Mouse (Mus musculus): ENCODE results near the gene Lsm4.

The Lsm4 gene

DNA sequence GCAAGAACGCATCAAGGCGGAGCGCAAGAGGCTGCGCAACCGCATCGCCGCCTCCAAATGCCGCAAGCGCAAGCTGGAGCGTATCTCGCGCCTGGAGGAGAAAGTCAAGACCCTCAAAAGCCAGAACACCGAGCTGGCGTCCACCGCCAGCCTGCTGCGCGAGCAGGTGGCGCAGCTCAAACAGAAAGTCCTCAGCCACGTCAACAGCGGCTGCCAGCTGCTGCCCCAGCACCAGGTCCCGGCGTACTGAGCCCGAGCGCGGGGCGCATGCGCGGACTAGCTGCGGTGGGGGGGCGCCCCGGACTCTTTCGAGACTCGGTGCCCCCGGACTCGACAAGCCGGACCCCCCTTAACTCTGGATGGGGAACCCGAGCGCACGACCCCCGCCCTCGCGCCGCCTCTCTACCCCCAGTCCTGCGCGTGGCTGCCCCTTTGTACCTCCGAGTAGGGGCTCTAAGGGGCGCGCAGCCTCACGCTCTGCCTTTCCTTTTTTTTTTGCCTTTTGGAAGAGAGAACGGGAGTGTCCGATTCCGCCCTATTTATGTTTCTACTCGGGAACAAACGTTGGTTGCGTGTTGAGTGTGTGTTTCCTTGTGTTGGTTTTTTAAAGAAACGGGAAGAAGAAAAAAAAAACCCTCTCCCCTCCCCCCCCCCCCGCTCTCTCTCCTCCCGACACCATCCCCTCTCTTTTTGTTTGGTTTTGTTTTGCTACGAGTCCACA is 26.9 kb downstream of the Lsm4 start:
- DNase-seq (ENCODE audit: low spot score in 2 of 2), result peak; percentile 73 to 85

DNA sequence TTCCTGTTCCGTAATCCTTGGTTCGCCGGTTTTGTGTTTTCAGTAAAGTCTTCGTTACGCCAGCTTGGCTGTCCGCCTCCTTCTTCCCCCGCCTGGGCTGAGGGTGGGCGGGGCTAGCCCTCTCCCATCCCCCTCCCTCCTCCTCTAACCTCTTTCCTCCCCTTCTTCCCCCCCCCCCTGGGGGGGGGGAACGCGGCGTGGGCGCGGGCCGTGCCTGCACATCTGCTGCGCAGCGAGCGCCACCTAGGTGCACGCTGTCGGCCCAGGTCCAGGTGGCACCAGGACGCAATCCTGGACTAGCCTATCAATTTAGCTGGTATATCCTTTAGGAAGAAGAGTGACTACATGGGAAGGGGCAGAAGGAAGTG is 27.5 kb downstream of the Lsm4 start:
- peak; percentile 67 to 83 for DNase-seq (ENCODE audit: low spot score in 2 of 2)

DNA sequence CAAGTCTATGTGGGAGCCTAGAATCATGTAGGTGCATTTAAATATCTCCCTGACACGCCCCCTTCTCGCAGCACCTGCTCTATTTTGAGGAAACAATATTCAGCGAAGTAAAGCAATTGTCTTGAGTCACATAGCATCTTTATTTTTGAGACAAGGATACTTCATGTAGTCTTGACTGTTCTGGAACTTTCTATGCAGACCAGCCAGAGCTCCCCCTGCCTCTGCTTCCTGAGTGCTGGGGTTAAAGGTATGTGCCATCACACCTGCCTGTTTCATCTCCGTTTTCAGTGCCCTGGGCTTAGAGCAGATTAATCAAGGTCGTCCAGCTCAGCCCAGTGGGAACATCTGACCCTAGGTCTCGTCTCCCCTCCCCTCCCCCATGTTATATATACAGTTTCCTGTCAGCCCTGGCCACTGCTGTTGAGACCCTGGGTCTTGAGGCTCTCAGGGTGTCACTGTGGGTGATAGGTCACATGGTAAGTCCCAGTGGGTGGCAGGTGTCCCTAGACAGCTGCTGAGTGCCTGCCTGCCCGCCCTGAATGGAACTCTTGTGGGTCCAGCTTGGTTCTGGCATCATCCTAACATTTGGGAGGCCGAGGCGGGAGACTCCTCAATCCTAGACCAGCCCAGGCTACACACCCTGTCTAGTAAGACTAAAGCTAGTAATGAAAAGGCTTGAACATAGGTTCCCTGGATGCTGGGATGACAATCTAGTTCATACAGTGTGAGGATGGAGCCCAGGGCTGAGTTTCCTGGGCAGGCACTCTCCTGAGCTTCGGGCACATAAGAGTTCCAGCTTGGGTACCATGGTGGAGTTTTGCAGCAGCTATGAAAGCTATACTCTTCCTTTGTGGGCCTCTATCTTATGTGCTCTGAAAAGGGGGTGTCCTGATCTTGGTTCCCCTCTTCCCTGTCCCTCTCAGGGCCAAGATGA is 28.3 kb downstream of the Lsm4 start:
- no peak for DNase-seq (ENCODE audit: low spot score in 2 of 2)

DNA sequence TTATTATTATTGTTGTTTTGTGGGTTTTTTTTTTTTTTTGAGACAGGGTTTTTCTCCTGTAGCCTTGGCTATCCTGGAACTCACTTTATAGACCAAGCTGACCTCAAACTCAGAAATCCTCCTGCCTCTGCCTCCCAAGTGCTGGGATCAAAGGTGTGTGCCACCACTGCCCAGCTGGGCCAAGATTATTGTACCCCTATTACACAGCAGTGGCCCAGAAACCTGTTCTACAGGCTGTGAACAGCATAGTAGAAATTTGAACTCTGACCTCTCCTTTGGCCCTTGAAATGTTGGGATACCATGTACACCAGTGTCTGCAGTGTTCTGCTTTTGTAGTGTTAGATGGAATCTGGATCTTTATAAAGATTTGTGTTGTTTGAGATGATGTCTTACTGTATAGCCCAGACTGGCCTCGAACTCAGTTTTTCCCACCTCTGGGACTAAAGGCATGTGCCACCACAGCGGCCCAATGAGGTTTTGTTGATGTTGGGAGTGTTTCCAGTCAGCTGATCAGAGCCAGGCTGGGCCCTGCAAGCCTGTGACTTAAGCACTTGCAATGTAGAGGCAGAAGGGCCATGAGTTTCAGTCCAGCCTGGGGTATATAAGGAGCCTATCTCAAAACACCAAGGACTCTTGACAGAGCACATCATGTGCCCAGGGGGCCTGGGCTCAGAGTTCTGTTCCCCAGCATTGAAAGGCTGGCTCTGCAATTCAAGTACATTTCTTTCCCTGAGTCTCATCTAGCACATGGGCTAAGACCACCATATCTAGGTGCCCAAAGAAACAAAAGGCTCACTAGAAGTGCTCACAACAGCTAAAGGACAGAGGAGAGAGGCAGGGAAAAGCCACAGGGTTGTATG is 29.2 kb downstream of the Lsm4 start:
- DNase-seq (ENCODE audit: low spot score in 2 of 2), result no peak

DNA sequence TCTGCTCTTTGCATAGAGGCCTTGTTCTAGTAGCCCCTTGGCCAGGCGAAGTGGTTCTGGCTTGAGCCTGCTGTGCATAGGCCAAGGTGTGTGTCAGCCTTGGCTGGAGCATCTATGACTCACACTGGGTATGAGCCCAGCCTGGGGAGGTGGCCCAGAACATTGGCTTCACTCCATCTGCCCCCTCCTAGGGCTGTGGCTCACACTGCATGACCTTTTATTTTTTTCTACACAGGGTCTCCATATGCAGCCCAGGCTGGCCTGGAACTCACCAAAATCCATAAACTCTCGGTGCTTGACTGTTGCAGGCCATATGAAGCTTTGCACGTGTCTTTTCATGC is 29.8 kb downstream of the Lsm4 start:
- no peak for DNase-seq (ENCODE audit: low spot score in 2 of 2)

DNA sequence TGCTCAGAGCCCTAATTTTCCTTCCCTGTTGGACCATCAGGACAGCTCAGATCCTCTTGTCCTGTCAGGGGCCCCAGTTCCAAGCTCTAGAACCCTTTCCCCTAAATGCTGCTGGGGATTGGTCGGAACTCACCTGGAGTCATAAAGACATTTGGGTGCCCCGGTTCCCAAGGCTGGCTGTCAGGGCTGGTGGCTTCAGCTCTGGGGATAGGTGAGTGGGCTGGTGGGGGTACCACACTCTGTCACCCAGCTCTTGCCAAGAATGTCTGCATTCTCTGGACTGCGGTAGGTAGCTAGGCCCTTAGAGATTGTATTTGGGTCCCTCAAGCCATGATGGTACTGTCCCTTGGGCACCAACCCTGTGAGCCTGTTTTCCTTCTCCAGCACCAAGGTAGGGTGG is 30.2 kb downstream of the Lsm4 start, which contains the start of gene Iqcn:
Iqcn (plus strand) TSS at position 171 of the 400 bp plus-strand sequence.
- DNase-seq (ENCODE audit: low spot score in 2 of 2), result no peak

DNA sequence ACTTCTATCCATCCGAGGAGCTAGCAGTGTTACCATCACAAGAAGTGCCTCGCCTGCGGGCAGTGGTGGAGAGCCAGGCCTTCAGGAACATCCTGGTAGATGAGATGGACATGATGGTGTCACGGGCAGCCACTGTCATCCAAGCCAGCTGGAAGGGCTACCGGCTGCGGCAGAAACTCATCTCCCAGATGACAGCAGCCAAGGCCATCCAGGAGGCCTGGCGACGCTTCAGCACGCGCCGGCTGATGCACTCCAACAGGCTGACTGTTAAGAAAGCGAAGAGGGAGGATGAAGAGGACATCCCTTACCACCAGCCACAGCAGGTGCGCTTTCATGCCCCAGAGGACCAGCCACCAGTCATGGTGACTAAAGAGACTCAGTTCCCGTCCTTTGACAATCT is 35.2 kb downstream of the Lsm4 start:
- no peak for DNase-seq (ENCODE audit: low spot score in 2 of 2)

DNA sequence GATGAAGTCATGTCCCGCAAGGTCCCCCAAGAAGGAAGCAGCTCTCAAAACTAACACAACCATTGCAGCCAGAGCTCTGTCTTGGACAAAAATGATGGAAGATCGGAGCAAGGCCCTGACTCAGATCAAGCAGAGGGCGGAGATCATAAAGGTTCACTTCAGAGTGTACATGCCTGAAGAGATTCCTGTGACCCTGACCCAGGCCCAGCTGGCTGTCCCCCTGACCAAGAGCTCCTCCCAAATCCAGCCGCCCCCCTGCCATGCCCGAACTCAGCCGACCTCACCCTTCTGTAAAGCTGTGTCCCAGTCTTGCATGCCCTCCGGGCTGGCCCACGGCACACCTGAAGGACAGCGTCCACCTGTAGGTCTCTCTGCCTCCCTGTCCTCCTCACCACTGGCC is 36.7 kb downstream of the Lsm4 start:
- no peak for DNase-seq (ENCODE audit: low spot score in 2 of 2)

DNA sequence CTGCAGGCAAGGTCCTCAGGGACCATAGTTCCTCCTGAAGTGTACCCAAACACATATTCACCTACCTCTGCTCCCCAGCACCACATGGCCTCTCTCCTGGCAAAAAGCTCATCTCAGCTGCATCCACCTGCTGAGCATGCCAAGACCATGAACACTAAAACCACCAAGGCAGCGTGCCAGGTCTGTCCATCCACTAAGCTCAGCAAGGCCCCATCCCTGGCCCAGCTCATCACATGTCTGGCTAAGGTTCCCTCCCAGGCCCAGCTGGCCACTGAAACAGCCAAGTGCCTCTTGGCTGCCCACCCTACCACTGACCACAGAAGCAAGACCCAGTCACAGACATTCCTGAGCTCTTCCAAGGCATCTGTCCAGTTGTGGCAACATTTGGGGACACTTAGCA is 37.2 kb downstream of the Lsm4 start:
- DNase-seq (ENCODE audit: low spot score in 2 of 2), result no peak

DNA sequence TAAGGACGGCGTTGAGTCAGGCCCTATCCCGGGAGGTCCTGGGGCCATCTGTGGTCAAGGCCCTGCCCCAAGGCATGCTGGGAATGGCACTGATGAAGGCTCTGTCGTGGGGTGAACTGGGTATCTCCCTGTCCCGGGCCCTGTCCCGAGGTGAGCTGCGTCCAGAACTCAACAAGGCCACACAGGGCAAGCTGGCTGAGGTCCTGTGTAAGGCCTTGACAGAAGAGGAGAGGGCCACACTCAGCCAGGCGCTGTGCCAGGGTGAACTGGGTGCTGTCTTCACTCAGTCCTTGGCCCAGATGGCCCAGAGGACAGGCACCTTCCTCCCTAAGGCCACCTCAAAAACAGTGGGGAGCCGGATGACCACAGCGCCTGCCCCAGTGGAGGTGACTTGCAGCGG is 38.0 kb downstream of the Lsm4 start:
- no peak for DNase-seq (ENCODE audit: low spot score in 2 of 2)

DNA sequence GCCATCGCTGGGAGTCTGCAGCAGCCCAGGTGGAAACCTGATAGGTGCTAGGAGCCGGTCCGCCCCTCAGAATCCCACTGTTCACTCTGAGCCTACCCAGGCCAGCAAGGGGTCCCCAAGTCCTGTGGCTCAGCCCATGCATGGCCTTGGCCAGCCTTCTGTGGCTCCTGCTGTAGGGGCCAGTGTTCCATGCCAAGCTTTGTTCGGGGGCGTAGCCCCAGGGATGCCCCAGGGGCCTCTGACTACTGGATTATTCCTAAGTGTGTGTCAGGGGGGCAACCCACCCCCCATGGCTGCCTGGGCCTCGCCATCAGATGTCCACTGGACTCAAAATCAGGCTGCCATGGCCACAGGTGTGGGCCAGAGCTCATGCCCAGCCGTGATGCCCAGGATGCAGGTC is 40.9 kb downstream of the Lsm4 start:
- no peak for DNase-seq (ENCODE audit: low spot score in 2 of 2)

DNA sequence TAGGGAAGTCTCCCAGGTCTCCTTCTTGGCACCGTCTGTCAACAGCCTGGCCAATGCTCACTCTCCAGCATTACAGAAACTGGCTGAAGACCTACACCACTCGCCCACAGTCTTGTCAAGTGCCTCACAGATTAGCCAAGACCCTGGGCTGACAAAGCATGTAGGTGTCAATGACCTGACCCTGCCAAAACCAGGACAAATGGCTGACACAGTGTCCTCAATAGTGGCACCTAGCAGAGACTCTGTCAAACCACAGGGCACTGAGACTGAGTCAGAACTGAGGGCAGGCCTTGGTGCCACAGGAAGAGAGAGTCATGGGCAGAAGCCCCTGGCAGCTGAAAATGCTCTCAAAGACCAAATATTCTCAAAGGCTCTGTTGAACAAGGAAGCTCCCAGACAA is 42.0 kb downstream of the Lsm4 start:
- DNase-seq (ENCODE audit: low spot score in 2 of 2), result no peak

DNA sequence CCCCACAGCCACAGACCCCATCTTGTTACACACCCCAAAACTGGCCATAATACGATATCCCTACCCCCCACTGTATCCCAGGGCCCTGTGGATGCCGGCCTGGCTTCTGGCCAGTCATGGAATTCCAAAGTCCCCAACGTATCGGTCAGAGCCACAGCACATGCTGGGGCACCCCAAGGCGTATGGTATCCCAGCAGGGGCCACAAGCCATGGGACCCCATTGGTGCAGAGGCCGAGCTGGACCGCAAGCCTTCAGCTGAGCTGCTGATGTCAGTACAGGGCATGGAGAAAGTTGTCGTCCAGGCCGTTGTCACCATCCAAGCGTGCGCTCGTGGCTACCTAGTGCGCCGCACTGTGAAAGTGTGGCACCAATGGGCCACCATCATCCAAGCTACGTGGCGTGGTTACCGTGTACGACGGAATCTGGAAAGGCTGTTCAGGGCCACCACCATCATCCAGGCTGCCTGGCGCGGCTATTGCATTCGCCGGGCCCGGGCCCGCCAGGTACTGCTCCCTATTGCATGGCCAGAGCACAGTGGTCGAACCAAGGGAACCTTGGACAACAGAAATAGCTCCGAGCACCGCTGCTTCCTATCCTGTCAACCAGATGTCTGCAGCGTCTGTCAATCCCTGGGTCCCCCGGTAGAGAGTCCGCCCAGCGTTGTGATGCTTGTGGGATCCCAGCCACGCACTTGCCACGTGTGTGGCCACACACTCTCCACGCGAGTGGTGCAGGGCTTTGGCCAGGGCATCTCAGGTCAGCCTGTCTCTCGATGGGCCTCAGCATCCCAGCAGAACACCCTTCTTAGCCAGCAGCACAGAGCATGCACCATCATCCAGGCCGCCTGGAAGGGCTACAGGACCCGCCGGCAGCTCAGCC is 43.7 kb downstream of the Lsm4 start:
- no peak for DNase-seq (ENCODE audit: low spot score in 2 of 2)

DNA sequence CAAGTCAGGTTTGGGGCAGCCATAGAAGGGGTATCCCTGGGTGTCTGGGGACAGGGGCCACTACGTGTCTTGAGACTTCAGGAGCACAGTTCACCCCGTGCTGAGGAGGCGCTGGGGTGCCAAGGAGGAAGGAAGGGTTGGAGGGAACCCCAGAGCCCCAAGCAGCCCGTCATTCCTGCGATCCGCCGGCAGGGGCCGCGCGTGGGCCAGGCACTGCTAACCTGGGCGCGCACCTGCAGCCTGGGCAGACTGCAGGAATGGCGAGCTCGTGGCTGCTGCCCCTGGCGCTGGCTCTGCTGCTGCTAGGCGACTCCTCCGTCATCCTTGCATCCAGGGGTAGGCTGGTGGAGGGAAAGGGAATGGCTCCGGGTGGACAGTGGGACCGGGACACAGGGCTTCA is 45.2 kb downstream of the Lsm4 start, which contains the start of gene Gm3336:
Gm3336 (plus strand) TSS at position 247 of the 400 bp plus-strand sequence.
- DNase-seq (ENCODE audit: low spot score in 2 of 2), result peak in 1 of 2 experiments; percentile 62

DNA sequence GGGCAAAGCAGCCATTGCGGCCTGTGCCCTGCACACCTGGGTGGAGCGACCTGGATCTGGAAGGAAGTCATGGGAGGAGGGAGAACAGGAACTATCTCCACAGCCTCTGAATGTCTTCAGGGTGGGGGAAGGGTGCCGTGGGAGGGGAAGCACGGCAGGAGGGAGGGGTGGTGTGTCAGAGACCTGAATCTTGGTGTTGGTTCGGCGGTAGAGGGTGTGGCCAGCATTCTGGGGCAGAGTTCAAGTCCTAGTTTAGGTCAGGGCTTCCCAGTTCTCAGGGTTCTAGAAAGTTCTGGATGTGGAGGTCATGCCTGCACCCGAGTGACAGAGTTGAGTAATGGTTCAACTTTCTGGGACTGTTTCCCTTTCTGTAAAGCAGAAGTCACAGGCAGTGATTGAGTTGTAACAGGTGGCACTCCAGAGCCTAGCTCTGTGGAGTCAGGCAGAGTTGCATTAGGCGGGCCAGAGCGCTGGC is 46.8 kb downstream of the Lsm4 start:
- DNase-seq (ENCODE audit: low spot score in 2 of 2), result no peak

DNA sequence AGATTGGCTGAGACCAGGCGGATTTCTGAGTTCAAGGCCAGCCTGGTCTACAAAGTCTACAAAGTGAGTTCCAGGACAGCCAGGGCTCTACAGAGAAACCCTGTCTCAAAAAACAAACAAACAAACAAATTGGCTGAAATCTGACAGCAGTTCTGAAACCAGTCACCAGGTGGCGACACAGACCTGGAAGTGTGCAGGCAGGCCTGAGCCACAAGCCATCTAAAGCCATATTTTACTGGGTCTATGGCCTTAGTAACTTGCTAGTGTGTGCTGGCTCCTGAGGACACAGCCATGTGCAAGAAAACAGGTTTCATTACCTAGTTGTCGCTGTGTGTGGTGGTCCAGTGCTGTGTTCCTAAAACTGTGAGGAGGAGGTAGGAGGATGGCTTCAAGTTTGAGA is 47.7 kb downstream of the Lsm4 start:
- DNase-seq (ENCODE audit: low spot score in 2 of 2), result peak; percentile 82 to 86

DNA sequence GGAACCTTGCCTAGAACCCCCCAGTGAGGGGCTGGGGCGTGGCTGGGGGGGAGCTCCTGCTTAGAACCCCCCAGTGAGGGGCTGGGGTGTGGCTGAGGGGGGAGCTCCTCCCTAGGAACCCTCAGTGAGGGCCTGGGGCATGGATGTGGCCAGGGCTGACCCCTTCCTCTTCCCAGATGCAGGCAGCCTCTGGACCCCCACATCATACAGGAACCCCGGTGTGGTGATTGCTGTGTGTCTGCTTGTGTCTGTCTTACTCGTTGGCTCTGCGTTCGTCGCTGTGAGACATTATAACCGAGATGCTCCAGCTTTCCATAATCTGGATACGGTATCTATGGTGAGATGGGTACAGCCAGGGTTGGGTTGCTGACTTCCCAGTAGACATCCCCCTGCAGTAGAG is 48.6 kb downstream of the Lsm4 start:
- DNase-seq (ENCODE audit: low spot score in 2 of 2), result no peak

DNA sequence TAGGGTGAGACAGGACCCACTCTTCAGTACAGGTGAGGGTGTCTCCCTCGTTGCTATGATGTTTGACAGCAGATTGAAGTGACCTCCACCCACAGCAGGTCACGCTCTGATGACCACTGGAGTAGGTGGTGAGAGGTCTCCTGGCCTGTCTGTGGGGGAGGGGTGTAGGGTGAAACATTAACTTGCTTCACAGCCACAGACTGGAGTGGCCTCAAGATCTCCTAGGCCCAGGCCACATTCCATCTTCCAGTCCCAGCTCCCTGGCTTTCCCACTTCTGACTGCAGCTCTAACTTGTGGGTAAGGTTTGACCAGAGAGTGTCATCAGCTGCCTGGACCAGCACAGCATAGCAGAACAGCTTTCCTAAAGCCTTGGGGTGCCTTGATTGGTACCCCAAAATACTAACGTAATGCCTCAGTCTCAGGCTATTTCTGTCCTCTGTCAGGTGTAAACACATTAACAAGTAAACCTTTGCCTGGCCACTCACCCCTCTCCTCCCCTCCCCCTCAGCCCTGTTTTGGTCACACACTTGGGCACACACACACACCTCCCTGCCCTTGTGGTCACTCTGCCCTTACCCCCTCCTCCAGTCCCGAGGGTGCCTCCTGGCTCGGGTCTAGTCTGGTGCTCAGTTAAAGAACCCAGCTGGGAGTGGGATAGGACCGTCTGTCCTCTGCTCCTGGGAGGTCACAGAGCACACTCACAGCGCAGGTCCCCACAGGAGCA is 50.6 kb downstream of the Lsm4 start, which contains the start of gene Pde4c:
Pde4c (plus strand) TSS at position 235 of the 725 bp plus-strand sequence.
- DNase-seq (ENCODE audit: low spot score in 2 of 2), result no peak

DNA sequence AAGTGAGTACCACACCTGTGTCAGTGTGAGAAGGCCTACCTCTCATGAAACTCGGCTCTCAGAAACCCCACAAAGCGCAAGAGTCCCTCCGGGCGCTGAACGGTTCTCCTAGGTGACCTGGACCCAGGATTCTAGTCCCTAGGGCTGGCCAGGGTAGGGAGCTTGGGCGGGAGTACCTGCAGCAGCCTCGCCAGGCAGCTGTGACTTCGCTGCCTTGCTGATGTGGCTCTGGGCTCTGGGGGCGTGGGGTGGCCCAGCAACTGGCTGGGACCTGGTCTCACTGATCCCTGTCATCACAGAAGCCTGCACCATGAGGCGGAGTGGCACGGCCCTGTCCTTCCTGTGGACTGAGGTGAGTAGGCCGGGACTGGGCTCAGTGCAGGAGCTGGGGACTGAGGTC is 51.2 kb downstream of the Lsm4 start:
- DNase-seq (ENCODE audit: low spot score in 2 of 2), result no peak

DNA sequence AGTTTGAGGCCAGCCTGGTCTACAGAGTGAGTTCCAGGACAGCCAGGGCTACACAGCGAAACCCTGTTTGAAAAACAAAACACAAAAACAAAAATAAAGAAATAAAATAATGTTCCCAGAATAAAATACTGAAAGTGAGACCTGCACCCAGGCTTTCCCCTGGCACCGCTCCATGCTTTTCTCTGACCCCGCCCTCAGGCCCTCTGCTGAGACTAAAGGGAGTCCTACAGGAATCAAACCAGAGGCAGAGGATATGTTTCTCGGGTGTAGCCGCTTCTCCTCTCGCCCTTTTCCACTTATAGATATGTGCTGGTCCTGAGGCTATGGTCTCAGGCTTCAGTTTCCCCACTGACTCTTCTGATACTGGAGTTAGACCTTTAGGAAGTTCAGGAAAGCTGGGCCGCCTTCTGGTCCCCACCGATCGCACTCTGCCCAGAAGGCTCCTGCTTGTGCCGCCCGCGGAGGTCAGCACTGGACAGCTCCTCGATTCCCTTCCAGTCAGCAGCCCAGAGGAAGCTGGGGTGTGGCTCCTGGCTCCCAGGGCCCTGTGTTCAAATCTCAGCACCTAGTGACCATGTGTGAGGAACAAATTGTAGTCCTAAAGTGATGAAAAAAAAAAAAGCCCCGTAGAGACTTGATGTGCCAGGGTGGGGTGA is 52.9 kb downstream of the Lsm4 start:
- no peak for DNase-seq (ENCODE audit: low spot score in 2 of 2)
